Mouse (Mus musculus) lung, embryonic 16.5 days (tissue): Measurements from ENCODE around the gene Elp1. TPM values are rescaled to one million over a fixed set of nuclear protein-coding genes. Genes with fewer than 3 reads are reported as not detected.

Source experiments
- ATAC-seq: fragments of 200-750 bp; cut with Nextera tagmentation; 2 replicates; pipeline ENCODE4 v1.8.0; 2017; ENCODE audit warnings: low read depth, mild to moderate bottlenecking, moderate library complexity
- H3K27ac ChIP-seq: fragments of 300-500 bp; sonication (generic); 2 replicates; pipeline ENCODE4 v1.5.1; 2014; ENCODE audit warnings: mild to moderate bottlenecking, control low read depth, low read length
- H3K27me3 ChIP-seq: fragments of 300-500 bp; sonication (generic); 2 replicates; pipeline ENCODE4 v1.6.1; 2014; ENCODE audit warnings: low read depth, low read length, mixed read lengths; ENCODE audit not compliant: control insufficient read depth, insufficient read depth
- H3K36me3 ChIP-seq: fragments of 300-500 bp; sonication (generic); 2 replicates; pipeline ENCODE4 v1.6.1; 2014; ENCODE audit warnings: low read length; ENCODE audit not compliant: control insufficient read depth, insufficient read depth
- H3K4me1 ChIP-seq: fragments of 300-500 bp; sonication (generic); replicated peaks from 2 replicates; pipeline ENCODE4 v1.6.1; 2014; ENCODE audit warnings: low read length, mixed read lengths; ENCODE audit not compliant: control insufficient read depth, insufficient read depth
- H3K4me2 ChIP-seq: fragments of 300-500 bp; sonication (generic); 2 replicates; pipeline ENCODE4 v1.6.1; 2014; ENCODE audit warnings: low read depth, low read length, control low read depth
- H3K4me3 ChIP-seq: fragments of 300-500 bp; sonication (generic); 2 replicates; pipeline ENCODE4 v1.5.1; 2014; ENCODE audit warnings: mild to moderate bottlenecking, low read length, control low read depth
- H3K9ac ChIP-seq: fragments of 300-500 bp; sonication (generic); 2 replicates; pipeline ENCODE4 v1.6.1; 2014; ENCODE audit warnings: low read length, control low read depth
- H3K9me3 ChIP-seq: fragments of 300-500 bp; sonication (generic); 2 replicates; pipeline ENCODE4 v1.6.1; 2016; ENCODE audit warnings: low read length; ENCODE audit not compliant: control insufficient read depth
- WGBS: fragments of 180-500 bp; shearing (Covaris S2); extraction: QIAGEN DNeasy Blood & Tissue Kit; methylation state at CpG from one replicate; pipeline ENCODE4 v1.1.7; 2014; 5-methylcytosine and 5-hydroxymethylcytosine counted together
- polyA plus RNA-seq: library from polyadenylated mRNA; unstranded; fragments of >200 nt; fragmentation: Nextera tagmentation; extraction: Ambion mirVana; gene quantifications from 2 replicates; pipeline ENCODE4 v1.2.1, GENCODE M21; 2015

Elp1 gene
- polyA plus RNA-seq, 1 experiment from 2014 or later = 29.7 TPM

DNA sequence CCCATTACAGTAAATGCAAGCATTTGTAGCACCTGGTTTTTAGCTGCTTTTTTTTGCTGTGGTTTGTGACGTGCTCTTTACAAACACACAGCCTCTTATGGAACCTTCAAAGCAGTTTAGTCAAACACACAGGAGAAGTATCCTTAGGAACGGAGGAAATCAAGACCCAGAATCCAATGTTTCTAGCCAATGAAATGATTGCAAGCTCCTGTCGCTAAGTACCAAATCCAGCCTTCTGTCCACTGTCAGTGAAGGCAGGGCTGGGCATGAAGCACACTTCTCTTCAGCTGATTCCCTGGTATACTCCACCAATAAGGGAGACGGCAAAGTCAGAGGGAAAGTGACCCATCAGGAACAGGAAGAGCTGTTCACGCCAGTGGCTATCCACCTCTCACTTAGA is 46.1 kb downstream of the Elp1 start:
- no peak overlapping the region for H3K4me3 ChIP-seq
- ATAC-seq = no peak
- no peaks in the 10 kb centered on the region for H3K9me3 ChIP-seq
- no peaks in the 10 kb centered on the region for H3K4me1 ChIP-seq
- H3K36me3 ChIP-seq = peaks cover 62% of the 10 kb centered on the region
- WGBS = 85% methylated on average over 5 of the region's 5 CpGs
- H3K27me3 ChIP-seq = no peaks in the 10 kb centered on the region
- H3K9ac ChIP-seq = no peak overlapping the region
- H3K4me2 ChIP-seq = no peak overlapping the region
- no peak overlapping the region for H3K27ac ChIP-seq

DNA sequence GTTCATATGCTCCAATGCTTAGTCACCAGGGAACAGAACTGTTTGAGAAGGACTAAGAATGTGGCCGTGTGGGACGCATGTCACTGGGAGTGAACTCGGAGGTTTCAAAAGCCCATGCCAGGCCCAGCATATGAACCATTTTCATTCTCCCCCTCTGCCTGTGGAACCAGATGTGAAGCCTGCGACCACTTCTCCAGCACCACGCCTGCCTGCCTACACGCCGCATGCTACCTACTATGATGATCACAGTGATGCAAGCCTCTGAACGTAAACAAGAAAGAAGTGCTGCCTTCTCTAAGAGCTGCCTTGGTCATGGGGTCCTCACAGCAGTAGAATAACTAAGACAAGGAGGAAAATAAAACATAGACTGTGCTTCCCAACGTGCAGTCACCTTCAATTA is 54.7 kb downstream of the Elp1 start:
- Histone ChIP-seq H3K4me1 (no peaks in the 10 kb centered on the region), H3K9ac (no peak overlapping the region), H3K4me3 (no peak overlapping the region), H3K36me3 (peaks cover 31% of the 10 kb centered on the region), H3K4me2 (no peak overlapping the region), H3K27ac (no peak overlapping the region), H3K27me3 (no peaks in the 10 kb centered on the region), H3K9me3 (no peaks in the 10 kb centered on the region)
- ATAC-seq = no peak
- WGBS = 94% methylated on average over 9 of the region's 9 CpGs

DNA sequence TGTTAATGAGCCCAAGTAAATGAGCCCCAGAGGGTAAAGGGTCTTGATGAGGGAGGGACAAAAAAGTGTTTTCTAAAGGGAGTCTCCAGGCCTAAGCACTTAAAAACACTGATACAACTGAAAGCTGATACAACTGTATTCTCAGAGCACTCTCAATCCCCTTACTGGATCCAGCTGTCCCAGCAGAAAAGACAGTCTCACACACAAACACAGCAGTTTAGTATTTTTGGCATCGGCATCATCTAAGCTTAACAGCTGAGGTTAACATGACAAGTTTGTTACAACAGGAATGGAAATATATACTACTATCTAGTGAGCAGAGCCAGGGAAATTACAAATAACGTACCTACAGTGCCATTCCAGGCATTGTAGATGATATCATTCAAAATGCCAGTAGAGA is 55.8 kb downstream of the Elp1 start:
- H3K4me2 ChIP-seq = no peak overlapping the region
- H3K36me3 ChIP-seq = peaks cover 22% of the 10 kb centered on the region
- no peaks in the 10 kb centered on the region for H3K27me3 ChIP-seq
- H3K27ac ChIP-seq = no peak overlapping the region
- ATAC-seq = no peak
- no peaks in the 10 kb centered on the region for H3K9me3 ChIP-seq
- no peak overlapping the region for H3K4me3 ChIP-seq
- H3K9ac ChIP-seq = no peak overlapping the region
- no peaks in the 10 kb centered on the region for H3K4me1 ChIP-seq
- WGBS = 87% methylated on average over 2 of the region's 2 CpGs

DNA sequence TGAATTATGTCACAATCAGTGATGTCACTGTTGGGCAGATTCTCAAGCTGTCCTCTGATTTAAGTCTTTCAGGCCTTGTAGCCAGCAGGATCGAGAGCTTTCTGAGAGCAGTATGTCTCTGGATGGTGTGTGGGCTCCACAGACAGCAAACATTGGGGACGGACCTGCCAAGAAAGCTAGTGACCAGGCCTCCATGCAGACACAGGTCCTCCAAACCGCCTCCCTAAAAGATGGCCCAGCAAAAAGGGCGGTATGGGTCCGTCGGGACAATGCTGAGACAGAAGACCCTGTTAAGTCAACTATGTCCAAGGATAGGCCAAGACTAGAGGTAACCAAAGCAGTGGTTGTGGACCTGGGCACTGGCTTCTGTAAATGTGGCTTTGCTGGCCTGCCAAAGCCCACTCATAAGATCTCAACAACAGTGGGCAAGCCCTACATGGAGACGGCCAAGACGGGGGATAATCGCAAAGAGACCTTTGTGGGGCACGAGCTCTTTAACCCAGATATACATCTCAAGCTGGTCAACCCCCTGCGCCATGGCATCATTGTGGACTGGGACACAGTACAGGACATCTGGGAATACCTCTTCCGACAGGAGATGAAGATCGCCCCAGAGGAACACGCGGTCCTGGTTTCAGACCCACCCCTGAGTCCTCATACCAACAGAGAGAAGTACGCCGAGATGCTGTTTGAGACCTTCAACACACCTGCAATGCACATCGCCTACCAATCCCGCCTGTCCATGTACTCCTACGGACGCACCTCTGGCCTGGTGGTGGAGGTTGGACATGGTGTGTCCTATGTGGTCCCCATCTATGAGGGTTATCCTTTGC is 58.6 kb downstream of the Elp1 start, which contains the start of gene Actl7a:
TSS of gene Actl7a (plus strand) at position 51 of the 833 bp plus-strand sequence.
- H3K27me3 ChIP-seq = no peaks in the 10 kb centered on the region
- H3K9ac ChIP-seq = no peak within 1 kb of the TSS
- H3K9me3 ChIP-seq = no peaks in the 10 kb centered on the region
- no peak for ATAC-seq
- 95% methylated on average over 21 of the region's 21 CpGs for WGBS
- no peak within 1 kb of the TSS for H3K4me3 ChIP-seq
- H3K27ac ChIP-seq = no peak within 1 kb of the TSS
- 0 out of 2 replicates have a peak, but pooled peaks cover 5% of the 10 kb centered on the region for H3K36me3 ChIP-seq
- no peaks in the 10 kb centered on the region for H3K4me1 ChIP-seq
- no peak within 1 kb of the TSS for H3K4me2 ChIP-seq

DNA sequence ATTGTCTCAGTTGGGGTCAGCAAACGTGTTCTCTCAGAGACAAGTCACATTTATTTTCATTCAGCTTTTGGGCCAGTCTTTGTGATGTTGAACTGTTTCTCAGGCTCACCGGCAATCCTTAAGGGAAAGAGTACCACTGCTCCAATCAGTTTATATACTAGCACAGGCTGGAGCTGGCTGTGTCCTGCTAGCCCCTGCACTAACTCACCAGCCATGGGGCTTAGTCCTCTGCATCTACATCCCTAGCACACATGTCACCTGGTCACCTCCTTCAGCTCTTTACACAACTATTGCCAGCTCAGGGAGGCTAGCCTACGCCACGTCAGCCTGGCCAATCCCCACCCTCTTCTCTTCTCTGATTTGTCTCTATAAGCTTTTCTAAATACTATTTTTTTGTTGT is 59.4 kb downstream of the Elp1 start:
- Histone ChIP-seq H3K4me1 (no peaks in the 10 kb centered on the region), H3K27me3 (no peaks in the 10 kb centered on the region), H3K4me2 (no peak overlapping the region), H3K9me3 (no peaks in the 10 kb centered on the region), H3K27ac (no peak overlapping the region), H3K4me3 (no peak overlapping the region), H3K9ac (no peak overlapping the region), H3K36me3 (0 out of 2 replicates have a peak, but pooled peaks cover 2% of the 10 kb centered on the region)
- no peak for ATAC-seq
- WGBS = 90% methylated on average over 4 of the region's 4 CpGs

DNA sequence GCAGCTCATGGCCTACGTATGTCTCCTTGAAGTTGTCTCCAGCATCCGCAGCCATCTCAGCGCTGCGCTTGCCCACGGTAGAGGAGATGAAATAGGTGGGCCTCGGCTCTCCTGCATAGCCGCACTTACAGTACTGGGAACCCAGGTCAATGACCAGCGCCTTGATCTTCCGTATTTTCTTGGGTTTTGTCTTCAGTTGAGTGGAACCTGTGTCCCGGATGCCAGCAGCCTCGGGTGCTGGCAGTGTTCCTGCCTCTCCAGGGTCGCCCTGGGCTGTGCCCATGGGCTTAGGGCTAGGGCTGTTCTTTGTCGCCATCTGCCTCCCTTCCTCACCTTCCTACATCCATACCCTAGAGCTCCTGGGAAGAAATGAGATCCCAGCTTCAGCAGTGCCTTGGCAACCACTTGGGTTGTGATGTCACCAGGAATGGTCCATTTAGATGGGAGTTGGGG is 61.1 kb downstream of the Elp1 start, which contains the start of gene Actl7b:
TSS of gene Actl7b (minus strand) at position 403 of the 453 bp plus-strand sequence.
- Histone ChIP-seq H3K27me3 (no peaks in the 10 kb centered on the region), H3K4me3 (no peak within 1 kb of the TSS), H3K9ac (no peak within 1 kb of the TSS), H3K36me3 (no peaks in the 10 kb centered on the region), H3K27ac (no peak within 1 kb of the TSS), H3K9me3 (no peaks in the 10 kb centered on the region), H3K4me1 (no peaks in the 10 kb centered on the region), H3K4me2 (no peak within 1 kb of the TSS)
- 91% methylated on average over 13 of the region's 13 CpGs for WGBS
- ATAC-seq = no peak

DNA sequence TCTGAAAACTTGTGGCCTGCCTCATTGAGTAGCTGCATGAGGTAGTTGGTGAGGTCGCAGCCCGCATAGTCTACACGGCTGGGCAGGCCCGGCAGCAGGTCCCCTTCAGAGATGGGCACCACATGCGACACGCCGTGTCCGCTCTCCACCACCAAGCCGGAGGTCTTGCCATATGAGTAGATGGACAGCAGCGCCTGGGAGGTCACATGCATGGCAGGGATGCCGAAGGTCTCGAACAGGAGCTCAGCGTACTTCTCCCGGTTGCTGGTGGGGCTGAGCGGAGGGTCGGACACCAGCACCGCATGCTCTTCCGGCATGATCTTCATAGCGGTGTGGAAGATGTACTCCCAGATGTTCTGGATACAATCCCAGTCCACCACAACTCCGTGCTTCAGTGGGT is 61.5 kb downstream of the Elp1 start:
- Histone ChIP-seq H3K4me3 (no peak overlapping the region), H3K9ac (no peak overlapping the region), H3K4me2 (no peak overlapping the region), H3K9me3 (no peaks in the 10 kb centered on the region), H3K4me1 (no peaks in the 10 kb centered on the region), H3K36me3 (no peaks in the 10 kb centered on the region), H3K27me3 (no peaks in the 10 kb centered on the region), H3K27ac (no peak overlapping the region)
- WGBS = 93% methylated on average over 20 of the region's 20 CpGs
- ATAC-seq = no peak; the same call in 1 of the 2 replicates

DNA sequence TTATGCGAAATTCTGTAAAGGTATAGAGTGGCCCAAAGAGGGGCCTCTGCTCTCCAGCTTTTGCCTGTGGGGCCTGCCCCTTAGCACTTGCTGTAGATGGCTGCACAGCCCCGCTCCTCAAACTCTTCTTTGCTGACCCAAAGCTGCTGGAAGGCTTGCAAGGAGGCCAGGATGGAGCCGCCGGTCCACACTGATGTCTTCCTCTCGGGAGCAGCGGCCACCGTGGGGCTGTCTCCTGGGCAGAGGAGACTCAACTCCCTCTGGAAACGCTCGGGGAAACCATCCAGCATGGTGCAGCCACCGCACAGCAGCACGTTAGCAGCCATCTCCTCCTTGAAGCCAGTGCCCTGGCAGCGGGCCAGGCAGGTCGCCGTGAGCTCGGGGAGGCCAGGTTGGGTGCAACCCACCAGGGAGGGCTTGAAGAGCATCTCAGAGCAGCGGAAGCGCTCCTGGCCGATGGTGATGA is 62.1 kb downstream of the Elp1 start, which contains the start of gene Gm26657:
TSS of gene Gm26657 (plus strand) at position 51 of the 466 bp plus-strand sequence.
- WGBS = 77% methylated on average over 18 of the region's 18 CpGs
- H3K4me3 ChIP-seq = no peak within 1 kb of the TSS

DNA sequence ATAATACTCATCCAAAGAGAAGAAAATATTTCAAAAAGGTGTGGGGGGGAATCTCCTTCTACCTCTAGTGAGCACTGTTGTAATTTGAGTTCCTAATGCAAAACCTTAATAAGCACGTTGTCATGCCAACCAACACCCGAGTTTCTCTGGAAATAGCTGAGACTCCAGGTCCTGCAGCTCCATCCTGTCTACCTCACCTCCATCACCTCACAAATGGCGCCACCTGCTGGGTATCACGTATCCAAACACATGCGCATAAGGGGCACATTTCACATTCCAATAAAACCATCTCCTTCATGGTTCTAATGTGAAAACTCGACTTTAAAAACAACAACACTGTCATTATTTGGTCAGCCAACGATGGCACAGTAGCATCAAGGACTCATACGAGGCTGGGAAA is 76.3 kb downstream of the Elp1 start:
- Histone ChIP-seq H3K4me1 (no peaks in the 10 kb centered on the region), H3K27me3 (no peaks in the 10 kb centered on the region), H3K9me3 (no peaks in the 10 kb centered on the region), H3K27ac (no peak overlapping the region), H3K9ac (no peak overlapping the region), H3K4me2 (no peak overlapping the region), H3K36me3 (no peaks in the 10 kb centered on the region), H3K4me3 (no peak overlapping the region)
- 48% methylated on average over 8 of the region's 8 CpGs for WGBS
- no peak for ATAC-seq

More for the DNA sequence above, 62.1 kb downstream of the Elp1 start, which contains the start of gene Gm26657:
- Histone ChIP-seq H3K9me3 (no peaks in the 10 kb centered on the region), H3K27ac (no peak within 1 kb of the TSS), H3K4me2 (no peak within 1 kb of the TSS), H3K27me3 (no peaks in the 10 kb centered on the region), H3K4me1 (no peaks in the 10 kb centered on the region), H3K36me3 (no peaks in the 10 kb centered on the region), H3K9ac (no peak within 1 kb of the TSS)
- ATAC-seq = no peak
